Mouse (Mus musculus): ENCODE results near the gene Arhgap15. TPM values are rescaled to one million over a fixed set of nuclear protein-coding genes. Genes with fewer than 3 reads are reported as not detected.

Gene Arhgap15
- polyA plus RNA-seq, 1 experiment: 4.8 TPM

GRCm38 (mm10) chr2:44344861-44345260 is 596.2 kb downstream of the Arhgap15 start:
- TF ChIP-seq POLR2A (IDR thresholded peaks at IDR 0.05; ENCODE audit: low read depth, low read length): no peak
- no peak for TF ChIP-seq CTCF (IDR thresholded peaks at IDR 0.05; ENCODE audit: extremely low read depth, insufficient read depth, insufficient read length, insufficient replicate concordance)
- Histone ChIP-seq H3K36me3 (ENCODE audit: control insufficient read depth, insufficient read depth, low read length) (0 out of 2 replicates have a peak, but pooled peaks cover 1% of the 10 kb centered on the region), H3K27ac (ENCODE audit: insufficient read depth, low read length) (no peak overlapping the region), H3K4me1 (ENCODE audit: control insufficient read depth, insufficient read depth, insufficient read length) (no peaks in the 10 kb centered on the region), H3K4me3 (ENCODE audit: extremely low read depth, insufficient read depth, insufficient read length) (no peak overlapping the region), H3K27me3 (ENCODE audit: control insufficient read depth, insufficient read depth, low read length) (no peaks in the 10 kb centered on the region)
- 89% methylated on average over 8 of the region's 8 CpGs for WGBS
- no peak for DNase-seq (ENCODE audit: low read depth in 1 of 2, low spot score in 2 of 2)

GRCm38 (mm10) chr2:44345325-44345945 is 596.8 kb downstream of the Arhgap15 start:
- Histone ChIP-seq H3K36me3 (ENCODE audit: control insufficient read depth, insufficient read depth, low read length) (0 out of 2 replicates have a peak, but pooled peaks cover 1% of the 10 kb centered on the region), H3K4me1 (ENCODE audit: control insufficient read depth, insufficient read depth, insufficient read length) (no peaks in the 10 kb centered on the region; the same call in 1 of the 2 replicates), H3K27me3 (ENCODE audit: control insufficient read depth, insufficient read depth, low read length) (no peaks in the 10 kb centered on the region), H3K4me3 (ENCODE audit: extremely low read depth, insufficient read depth, insufficient read length) (no peak overlapping the region), H3K27ac (ENCODE audit: insufficient read depth, low read length) (no peak overlapping the region)
- 87% methylated on average over 5 of the region's 5 CpGs for WGBS
- no peak for DNase-seq (ENCODE audit: low read depth in 1 of 2, low spot score in 2 of 2)
- TF ChIP-seq CTCF (IDR thresholded peaks at IDR 0.05; ENCODE audit: extremely low read depth, insufficient read depth, insufficient read length, insufficient replicate concordance) (no peak), POLR2A (IDR thresholded peaks at IDR 0.05; ENCODE audit: low read depth, low read length) (no peak)

GRCm38 (mm10) chr2:44346184-44346583 is 597.6 kb downstream of the Arhgap15 start:
- Histone ChIP-seq H3K27ac (ENCODE audit: insufficient read depth, low read length) (no peak overlapping the region), H3K27me3 (ENCODE audit: control insufficient read depth, insufficient read depth, low read length) (no peaks in the 10 kb centered on the region), H3K4me1 (ENCODE audit: control insufficient read depth, insufficient read depth, insufficient read length) (no peaks in the 10 kb centered on the region; the same call in 1 of the 2 replicates), H3K36me3 (ENCODE audit: control insufficient read depth, insufficient read depth, low read length) (0 out of 2 replicates have a peak, but pooled peaks cover 1% of the 10 kb centered on the region), H3K4me3 (ENCODE audit: extremely low read depth, insufficient read depth, insufficient read length) (no peak overlapping the region)
- TF ChIP-seq POLR2A (IDR thresholded peaks at IDR 0.05; ENCODE audit: low read depth, low read length) (no peak), CTCF (IDR thresholded peaks at IDR 0.05; ENCODE audit: extremely low read depth, insufficient read depth, insufficient read length, insufficient replicate concordance) (no peak)
- DNase-seq (ENCODE audit: low read depth in 1 of 2, low spot score in 2 of 2): no peak
- 89% methylated on average over 4 of the region's 4 CpGs for WGBS

- H3K4me3 ChIP-seq (ENCODE audit: extremely low read depth, insufficient read depth, insufficient read length): no peak overlapping the region
- no peaks in the 10 kb centered on the region for H3K27me3 ChIP-seq (ENCODE audit: control insufficient read depth, insufficient read depth, low read length)
- no peaks in the 10 kb centered on the region; the same call in 1 of the 2 replicates for H3K4me1 ChIP-seq (ENCODE audit: control insufficient read depth, insufficient read depth, insufficient read length)
- H3K27ac ChIP-seq (ENCODE audit: insufficient read depth, low read length): no peak overlapping the region
- TF ChIP-seq POLR2A (IDR thresholded peaks at IDR 0.05; ENCODE audit: low read depth, low read length) (no peak), CTCF (IDR thresholded peaks at IDR 0.05; ENCODE audit: extremely low read depth, insufficient read depth, insufficient read length, insufficient replicate concordance) (no peak)
- H3K36me3 ChIP-seq (ENCODE audit: control insufficient read depth, insufficient read depth, low read length): no peaks in the 10 kb centered on the region
- 96% methylated on average over 5 of the region's 5 CpGs for WGBS
- no peak for DNase-seq (ENCODE audit: low read depth in 1 of 2, low spot score in 2 of 2)
These were observed 599.2 kb downstream of the Arhgap15 start for GRCm38 (mm10) chr2:44347781-44348180.

- TF ChIP-seq CTCF (IDR thresholded peaks at IDR 0.05; ENCODE audit: extremely low read depth, insufficient read depth, insufficient read length, insufficient replicate concordance) (no peak), POLR2A (IDR thresholded peaks at IDR 0.05; ENCODE audit: low read depth, low read length) (no peak)
- no peaks in the 10 kb centered on the region; the same call in 1 of the 2 replicates for H3K4me1 ChIP-seq (ENCODE audit: control insufficient read depth, insufficient read depth, insufficient read length)
- 85% methylated on average over 2 of the region's 2 CpGs for WGBS
- H3K4me3 ChIP-seq (ENCODE audit: extremely low read depth, insufficient read depth, insufficient read length): no peak overlapping the region
- H3K27me3 ChIP-seq (ENCODE audit: control insufficient read depth, insufficient read depth, low read length): no peaks in the 10 kb centered on the region
- no peak overlapping the region for H3K27ac ChIP-seq (ENCODE audit: insufficient read depth, low read length)
- DNase-seq (ENCODE audit: low read depth in 1 of 2, low spot score in 2 of 2): no peak
- no peaks in the 10 kb centered on the region for H3K36me3 ChIP-seq (ENCODE audit: control insufficient read depth, insufficient read depth, low read length)
These were observed 600.5 kb downstream of the Arhgap15 start for GRCm38 (mm10) chr2:44349101-44349500.

- no peak for DNase-seq (ENCODE audit: low read depth in 1 of 2, low spot score in 2 of 2)
- Histone ChIP-seq H3K27me3 (ENCODE audit: control insufficient read depth, insufficient read depth, low read length) (no peaks in the 10 kb centered on the region), H3K27ac (ENCODE audit: insufficient read depth, low read length) (no peak overlapping the region), H3K4me1 (ENCODE audit: control insufficient read depth, insufficient read depth, insufficient read length) (no peaks in the 10 kb centered on the region; the same call in 1 of the 2 replicates), H3K36me3 (ENCODE audit: control insufficient read depth, insufficient read depth, low read length) (no peaks in the 10 kb centered on the region), H3K4me3 (ENCODE audit: extremely low read depth, insufficient read depth, insufficient read length) (no peak overlapping the region)
- WGBS: 43% methylated on average over 7 of the region's 7 CpGs
- TF ChIP-seq CTCF (IDR thresholded peaks at IDR 0.05; ENCODE audit: extremely low read depth, insufficient read depth, insufficient read length, insufficient replicate concordance) (no peak), POLR2A (IDR thresholded peaks at IDR 0.05; ENCODE audit: low read depth, low read length) (no peak)
These were observed 604.3 kb downstream of the Arhgap15 start for GRCm38 (mm10) chr2:44352885-44353284.

- H3K4me3 ChIP-seq (ENCODE audit: extremely low read depth, insufficient read depth, insufficient read length): no peak overlapping the region
- H3K27ac ChIP-seq (ENCODE audit: insufficient read depth, low read length): no peak overlapping the region
- H3K27me3 ChIP-seq (ENCODE audit: control insufficient read depth, insufficient read depth, low read length): no peaks in the 10 kb centered on the region
- H3K36me3 ChIP-seq (ENCODE audit: control insufficient read depth, insufficient read depth, low read length): peaks cover 3% of the 10 kb centered on the region; the same call in 1 of the 2 replicates
- no peak for DNase-seq (ENCODE audit: low read depth in 1 of 2, low spot score in 2 of 2)
- H3K4me1 ChIP-seq (ENCODE audit: control insufficient read depth, insufficient read depth, insufficient read length): no peaks in the 10 kb centered on the region; the same call in 1 of the 2 replicates
- WGBS: 93% methylated on average over 4 of the region's 4 CpGs
- no peak for TF ChIP-seq CTCF (IDR thresholded peaks at IDR 0.05; ENCODE audit: extremely low read depth, insufficient read depth, insufficient read length, insufficient replicate concordance)
These were observed 605.0 kb downstream of the Arhgap15 start for GRCm38 (mm10) chr2:44353594-44353993.
